Mouse (Mus musculus): Measurements from ENCODE around the gene Idnk. TPM values are rescaled to one million over a fixed set of nuclear protein-coding genes. Genes with fewer than 3 reads are reported as not detected.
A peak's percentile ranks its signal among the peaks of the same experiment; 100 is the strongest.

The Idnk gene
- polyA plus RNA-seq, 1 experiment from 2014 or later = 29.5 TPM

GRCm38 (mm10) chr13:58148256-58148831 lies 9.1 kb upstream of the Idnk start:
- Histone ChIP-seq H3K9ac (0 out of 2 replicates have a peak overlapping the region, but pooled peaks have one; percentile 25), H3K4me1 (replicated peaks) (peaks cover 4% of the 10 kb centered on the region), H3K9me3 (replicated peaks) (no peaks in the 10 kb centered on the region), H3K4me3 (peak overlapping the region; percentile 49), H3K4me2 (peak overlapping the region; percentile 87), H3K36me3 (no peaks in the 10 kb centered on the region), H3K27ac (no peak overlapping the region), H3K27me3 (no peaks in the 10 kb centered on the region)
- WGBS = 1% methylated on average over 17 of the region's 17 CpGs
- ATAC-seq (replicated peaks; ENCODE audit: insufficient number of reproducible peaks, insufficient read depth, low FRiP score, low read depth) = peak; percentile 58

GRCm38 (mm10) chr13:58149033-58149558 lies 8.4 kb upstream of the Idnk start:
- Histone ChIP-seq H3K36me3 (no peaks in the 10 kb centered on the region), H3K4me1 (replicated peaks) (peaks cover 4% of the 10 kb centered on the region), H3K9me3 (replicated peaks) (no peaks in the 10 kb centered on the region), H3K4me3 (peak overlapping the region; percentile 49), H3K27ac (no peak overlapping the region), H3K9ac (no peak overlapping the region), H3K4me2 (peak overlapping the region; percentile 87), H3K27me3 (no peaks in the 10 kb centered on the region)
- ATAC-seq (replicated peaks; ENCODE audit: insufficient number of reproducible peaks, insufficient read depth, low FRiP score, low read depth) = no peak; the same call in 1 of the 2 replicates
- WGBS = 35% methylated on average over 5 of the region's 5 CpGs

GRCm38 (mm10) chr13:58149629-58150028 lies 7.8 kb upstream of the Idnk start:
- H3K4me2 ChIP-seq = no peak overlapping the region
- no peak overlapping the region for H3K9ac ChIP-seq
- no peak for ATAC-seq (replicated peaks; ENCODE audit: insufficient number of reproducible peaks, insufficient read depth, low FRiP score, low read depth)
- WGBS = 87% methylated on average over 3 of the region's 3 CpGs
- H3K27ac ChIP-seq = no peak overlapping the region
- H3K36me3 ChIP-seq = no peaks in the 10 kb centered on the region
- no peaks in the 10 kb centered on the region for H3K27me3 ChIP-seq
- H3K9me3 ChIP-seq (replicated peaks) = no peaks in the 10 kb centered on the region
- H3K4me1 ChIP-seq (replicated peaks) = peaks cover 4% of the 10 kb centered on the region
- no peak overlapping the region for H3K4me3 ChIP-seq

GRCm38 (mm10) chr13:58150442-58150841 lies 7.0 kb upstream of the Idnk start:
- Histone ChIP-seq H3K4me3 (no peak overlapping the region), H3K4me2 (no peak overlapping the region), H3K27ac (no peak overlapping the region), H3K9ac (no peak overlapping the region), H3K36me3 (no peaks in the 10 kb centered on the region), H3K27me3 (no peaks in the 10 kb centered on the region), H3K9me3 (replicated peaks) (no peaks in the 10 kb centered on the region), H3K4me1 (replicated peaks) (peaks cover 4% of the 10 kb centered on the region)
- no peak for ATAC-seq (replicated peaks; ENCODE audit: insufficient number of reproducible peaks, insufficient read depth, low FRiP score, low read depth)
- WGBS = 69% methylated on average over 11 of the region's 11 CpGs

GRCm38 (mm10) chr13:58156031-58156430 lies 1.4 kb upstream of the Idnk start:
- peaks cover 6% of the 10 kb centered on the region for H3K4me1 ChIP-seq (replicated peaks)
- ATAC-seq (replicated peaks; ENCODE audit: insufficient number of reproducible peaks, insufficient read depth, low FRiP score, low read depth) = no peak
- no peak overlapping the region for H3K9ac ChIP-seq
- H3K27ac ChIP-seq = no peak overlapping the region
- H3K4me2 ChIP-seq = no peak overlapping the region
- H3K36me3 ChIP-seq = peaks cover 9% of the 10 kb centered on the region; the same call in 1 of the 2 replicates
- WGBS = 90% methylated on average over 2 of the region's 2 CpGs
- no peak overlapping the region for H3K4me3 ChIP-seq
- H3K27me3 ChIP-seq = no peaks in the 10 kb centered on the region
- H3K9me3 ChIP-seq (replicated peaks) = no peaks in the 10 kb centered on the region

GRCm38 (mm10) chr13:58157036-58157435 lies 413 bp upstream of the Idnk start:
- Histone ChIP-seq H3K4me1 (replicated peaks) (peaks cover 6% of the 10 kb centered on the region), H3K27ac (no peak overlapping the region), H3K36me3 (peaks cover 18% of the 10 kb centered on the region; the same call in 1 of the 2 replicates), H3K9me3 (replicated peaks) (0 out of 2 replicates have a peak, but pooled peaks cover 5% of the 10 kb centered on the region), H3K27me3 (no peaks in the 10 kb centered on the region), H3K4me2 (peak overlapping the region; percentile 95), H3K9ac (peak overlapping the region; percentile 69), H3K4me3 (peak overlapping the region; percentile 92)
- no peak for ATAC-seq (replicated peaks; ENCODE audit: insufficient number of reproducible peaks, insufficient read depth, low FRiP score, low read depth)
- WGBS = 16% methylated on average over 8 of the region's 8 CpGs

GRCm38 (mm10) chr13:58158099-58158912 lies 857 bp downstream of the Idnk start:
- Histone ChIP-seq H3K4me1 (replicated peaks) (peaks cover 6% of the 10 kb centered on the region), H3K9me3 (replicated peaks) (0 out of 2 replicates have a peak, but pooled peaks cover 5% of the 10 kb centered on the region), H3K27me3 (no peaks in the 10 kb centered on the region), H3K4me2 (peak overlapping the region; percentile 95), H3K4me3 (peak overlapping the region; percentile 92), H3K36me3 (peaks cover 26% of the 10 kb centered on the region; the same call in 1 of the 2 replicates), H3K9ac (peak overlapping the region; percentile 69), H3K27ac (peak overlapping the region; percentile 72)
- WGBS = 9% methylated on average over 16 of the region's 16 CpGs
- peak; percentile 62; the same call in 1 of the 2 replicates for ATAC-seq (replicated peaks; ENCODE audit: insufficient number of reproducible peaks, insufficient read depth, low FRiP score, low read depth)

- 94% methylated on average over 15 of the region's 15 CpGs for WGBS
- Histone ChIP-seq H3K4me2 (no peak overlapping the region), H3K9me3 (replicated peaks) (peaks cover 5% of the 10 kb centered on the region; the same call in 1 of the 2 replicates), H3K27me3 (no peaks in the 10 kb centered on the region), H3K36me3 (peaks cover 26% of the 10 kb centered on the region; the same call in 1 of the 2 replicates), H3K9ac (no peak overlapping the region), H3K27ac (no peak overlapping the region), H3K4me1 (replicated peaks) (peaks cover 6% of the 10 kb centered on the region), H3K4me3 (no peak overlapping the region)
- ATAC-seq (replicated peaks; ENCODE audit: insufficient number of reproducible peaks, insufficient read depth, low FRiP score, low read depth) = no peak
Observed at GRCm38 (mm10) chr13:58160761-58161160, 3.3 kb downstream of the Idnk start.

GRCm38 (mm10) chr13:58163343-58163742 lies 5.9 kb downstream of the Idnk start:
- Histone ChIP-seq H3K9me3 (replicated peaks) (peaks cover 5% of the 10 kb centered on the region; the same call in 1 of the 2 replicates), H3K36me3 (peaks cover 26% of the 10 kb centered on the region; the same call in 1 of the 2 replicates), H3K9ac (no peak overlapping the region), H3K4me3 (no peak overlapping the region), H3K4me1 (replicated peaks) (no peaks in the 10 kb centered on the region; the same call in 1 of the 2 replicates), H3K27ac (no peak overlapping the region), H3K27me3 (no peaks in the 10 kb centered on the region), H3K4me2 (no peak overlapping the region)
- WGBS = 94% methylated on average over 12 of the region's 12 CpGs
- no peak for ATAC-seq (replicated peaks; ENCODE audit: insufficient number of reproducible peaks, insufficient read depth, low FRiP score, low read depth)

GRCm38 (mm10) chr13:58168119-58168518 lies 10.7 kb downstream of the Idnk start:
- no peak overlapping the region for H3K9ac ChIP-seq

GRCm38 (mm10) chr13:58176105-58176504 lies 18.7 kb downstream of the Idnk start:
- H3K4me1 ChIP-seq (replicated peaks) = no peaks in the 10 kb centered on the region
- WGBS = 82% methylated on average over 3 of the region's 3 CpGs

More at GRCm38 (mm10) chr13:58168119-58168518, 10.7 kb downstream of the Idnk start:
- Histone ChIP-seq H3K4me1 (replicated peaks) (no peaks in the 10 kb centered on the region), H3K4me2 (no peak overlapping the region), H3K27ac (no peak overlapping the region), H3K27me3 (no peaks in the 10 kb centered on the region), H3K9me3 (replicated peaks) (no peaks in the 10 kb centered on the region; the same call in 1 of the 2 replicates), H3K36me3 (peaks cover 7% of the 10 kb centered on the region; the same call in 1 of the 2 replicates), H3K4me3 (no peak overlapping the region)
- no peak for ATAC-seq (replicated peaks; ENCODE audit: insufficient number of reproducible peaks, insufficient read depth, low FRiP score, low read depth)

More at GRCm38 (mm10) chr13:58176105-58176504, 18.7 kb downstream of the Idnk start:
- no peak overlapping the region for H3K27ac ChIP-seq
- no peaks in the 10 kb centered on the region for H3K9me3 ChIP-seq (replicated peaks)
- no peaks in the 10 kb centered on the region for H3K27me3 ChIP-seq
- H3K36me3 ChIP-seq = peaks cover 57% of the 10 kb centered on the region
- H3K9ac ChIP-seq = no peak overlapping the region
- no peak overlapping the region for H3K4me3 ChIP-seq
- ATAC-seq (replicated peaks; ENCODE audit: insufficient number of reproducible peaks, insufficient read depth, low FRiP score, low read depth) = no peak
- no peak overlapping the region for H3K4me2 ChIP-seq
